Mouse (Mus musculus) liver, adult 2 months (tissue): ENCODE results near the gene AY074887.

Experiments used
- CTCF ChIP-seq: fragments of 200-500 bp; IDR thresholded peaks from 2 replicates; pipeline ENCODE4 v1.5.1; 2011; ENCODE audit warnings: low read depth, low read length, control low read depth
- POLR2A ChIP-seq: fragments of 200-500 bp; IDR thresholded peaks from 2 replicates; pipeline ENCODE4 v1.6.1; 2011; ENCODE audit warnings: low read length, control low read depth; ENCODE audit not compliant: insufficient read depth; ENCODE audit errors: extremely low read depth

- no peak for TF ChIP-seq CTCF
- TF ChIP-seq POLR2A = no peak
Observed at GRCm38 (mm10) chr9:54982401-54982800, 31.6 kb upstream of the AY074887 start.
